Mouse (Mus musculus) heart, embryonic 12.5 days (tissue): Measurements from ENCODE around the gene Carhsp1. TPM values are rescaled to one million over a fixed set of nuclear protein-coding genes. Genes with fewer than 3 reads are reported as not detected.

ENCODE experiments used
- ATAC-seq: fragments of 200-750 bp; cut with Nextera tagmentation; 2 replicates; pipeline ENCODE4 v1.8.0; 2017; ENCODE audit warnings: moderate TSS enrichment, moderate library complexity; ENCODE audit not compliant: insufficient number of reproducible peaks, low FRiP score
- H3K27ac ChIP-seq: fragments of 300-500 bp; sonication (generic); 2 replicates; pipeline ENCODE4 v1.5.1; 2016; ENCODE audit warnings: mild to moderate bottlenecking, moderate library complexity; ENCODE audit not compliant: poor library complexity, severe bottlenecking
- H3K27me3 ChIP-seq: fragments of 300-500 bp; sonication (generic); replicated peaks from 2 replicates; pipeline ENCODE4 v1.6.1; 2016; ENCODE audit warnings: mild to moderate bottlenecking, moderate library complexity
- H3K36me3 ChIP-seq: fragments of 300-500 bp; sonication (generic); 2 replicates; pipeline ENCODE4 v1.6.1; 2016; ENCODE audit warnings: mild to moderate bottlenecking, moderate library complexity
- H3K4me1 ChIP-seq: fragments of 300-500 bp; sonication (generic); replicated peaks from 2 replicates; pipeline ENCODE4 v1.6.1; 2016; ENCODE audit warnings: mild to moderate bottlenecking
- H3K4me2 ChIP-seq: fragments of 300-500 bp; sonication (generic); 2 replicates; pipeline ENCODE4 v1.6.1; 2016; ENCODE audit warnings: mild to moderate bottlenecking, moderate library complexity
- H3K4me3 ChIP-seq: fragments of 300-500 bp; sonication (generic); 2 replicates; pipeline ENCODE4 v1.5.1; 2016; ENCODE audit warnings: mild to moderate bottlenecking
- H3K9ac ChIP-seq: fragments of 300-500 bp; sonication (generic); 2 replicates; pipeline ENCODE4 v1.6.1; 2016; ENCODE audit warnings: mild to moderate bottlenecking, moderate library complexity
- H3K9me3 ChIP-seq: fragments of 300-500 bp; sonication (generic); replicated peaks from 2 replicates; pipeline ENCODE4 v1.6.1; 2016; ENCODE audit warnings: mild to moderate bottlenecking, moderate library complexity
- WGBS: fragments of 180-500 bp; shearing (Covaris S2); methylation state at CpG from one replicate; pipeline ENCODE4 v1.1.7; 2016; 5-methylcytosine and 5-hydroxymethylcytosine counted together
- polyA plus RNA-seq: library from polyadenylated mRNA; unstranded; fragments of >200 nt; fragmentation: Nextera tagmentation; extraction: Ambion mirVana; gene quantifications from 2 replicates; pipeline ENCODE4 v1.2.1, GENCODE M21; 2016

Carhsp1 gene
- polyA plus RNA-seq = 95.8 and 102 TPM in 2 replicates

DNA sequence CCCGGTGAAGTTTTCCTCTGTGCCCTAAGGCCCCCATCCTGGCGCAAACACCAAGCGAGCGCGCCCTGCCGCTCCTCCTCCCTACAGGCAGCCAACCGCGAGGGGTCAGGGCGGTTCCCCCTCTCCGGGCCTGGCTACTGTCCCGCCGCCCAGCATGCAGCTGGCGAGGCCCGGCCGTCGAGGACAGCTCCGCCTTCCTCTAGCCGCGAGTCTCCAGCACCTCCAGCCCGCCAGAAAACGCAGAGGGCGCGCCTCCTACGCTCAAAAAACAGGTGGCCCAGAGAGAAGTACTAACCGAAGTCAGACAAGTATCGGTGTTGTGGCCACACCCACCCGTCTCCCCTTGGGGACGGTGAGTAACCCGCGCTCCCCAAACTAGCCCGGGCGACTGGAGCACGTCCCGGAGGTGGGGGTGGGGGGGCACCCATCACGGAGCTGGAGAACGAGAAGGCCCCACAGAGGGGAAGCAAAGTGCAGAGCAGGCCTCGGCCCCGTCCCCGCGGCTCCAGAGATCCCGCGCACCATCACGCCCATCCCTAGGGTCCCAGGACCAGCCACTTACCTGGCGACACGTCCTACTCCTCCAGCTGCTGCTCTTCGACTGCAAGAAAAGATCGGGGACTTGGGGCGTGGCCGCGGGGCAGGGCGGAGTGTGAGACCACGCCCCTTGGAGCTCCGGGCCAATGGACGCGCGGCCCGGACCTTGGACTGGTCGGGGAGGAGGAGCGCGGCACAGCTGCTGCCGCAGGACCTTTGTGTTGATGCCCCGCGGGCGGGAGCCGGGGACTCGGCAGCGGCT is at the start of gene Carhsp1:
TSS of gene Carhsp1 (minus strand) at position 605 of the 799 bp plus-strand sequence.
- ATAC-seq = peak; percentile 93
- under 1% methylated on average over 67 of the region's 67 CpGs for WGBS
- H3K4me3 ChIP-seq = peak within 1 kb of the TSS; percentile 78
- H3K27ac ChIP-seq = peak within 1 kb of the TSS; percentile 77
- H3K27me3 ChIP-seq = no peaks in the 10 kb centered on the region
- no peaks in the 10 kb centered on the region for H3K36me3 ChIP-seq
- no peaks in the 10 kb centered on the region for H3K9me3 ChIP-seq
- peak within 1 kb of the TSS; percentile 82 for H3K9ac ChIP-seq
- peak within 1 kb of the TSS; percentile 89 for H3K4me2 ChIP-seq
- peaks cover 48% of the 10 kb centered on the region for H3K4me1 ChIP-seq

DNA sequence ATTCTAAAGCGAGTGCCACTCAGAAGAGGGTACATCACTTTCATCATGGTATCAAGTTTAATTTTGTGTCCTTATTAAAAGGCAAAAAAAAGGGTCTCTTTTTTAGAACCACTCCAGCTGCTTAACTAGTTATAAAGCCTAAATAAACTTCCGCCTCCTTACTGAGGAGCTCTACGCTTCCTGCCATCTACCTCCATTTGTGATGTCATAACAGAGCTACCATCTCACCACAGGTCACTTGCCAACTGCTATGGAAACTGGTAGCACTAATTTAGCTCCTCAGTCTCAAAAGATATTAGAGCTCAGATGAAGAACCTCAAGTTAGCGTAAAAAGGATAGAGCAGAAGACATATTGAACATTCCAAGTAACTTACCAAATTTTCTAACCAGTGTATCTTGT is 48.5 kb upstream of the Carhsp1 start:
- no peak overlapping the region for H3K27ac ChIP-seq
- peaks cover 10% of the 10 kb centered on the region for H3K36me3 ChIP-seq
- H3K9ac ChIP-seq = no peak overlapping the region
- WGBS = 93% methylated on average over 4 of the region's 4 CpGs
- H3K27me3 ChIP-seq = no peaks in the 10 kb centered on the region
- H3K4me2 ChIP-seq = no peak overlapping the region
- ATAC-seq = no peak
- peaks cover 32% of the 10 kb centered on the region for H3K4me1 ChIP-seq
- H3K4me3 ChIP-seq = no peak overlapping the region
- H3K9me3 ChIP-seq = no peaks in the 10 kb centered on the region

- ATAC-seq = no peak
- Histone ChIP-seq H3K9me3 (no peaks in the 10 kb centered on the region), H3K4me2 (no peak overlapping the region), H3K4me3 (no peak overlapping the region), H3K4me1 (peaks cover 37% of the 10 kb centered on the region), H3K27me3 (no peaks in the 10 kb centered on the region), H3K36me3 (peaks cover 32% of the 10 kb centered on the region), H3K9ac (no peak overlapping the region), H3K27ac (no peak overlapping the region)
- WGBS = 95% methylated on average over 10 of the region's 10 CpGs
These were observed 45.8 kb upstream of the Carhsp1 start for GRCm38 (mm10) chr16:8717744-8718143.

DNA sequence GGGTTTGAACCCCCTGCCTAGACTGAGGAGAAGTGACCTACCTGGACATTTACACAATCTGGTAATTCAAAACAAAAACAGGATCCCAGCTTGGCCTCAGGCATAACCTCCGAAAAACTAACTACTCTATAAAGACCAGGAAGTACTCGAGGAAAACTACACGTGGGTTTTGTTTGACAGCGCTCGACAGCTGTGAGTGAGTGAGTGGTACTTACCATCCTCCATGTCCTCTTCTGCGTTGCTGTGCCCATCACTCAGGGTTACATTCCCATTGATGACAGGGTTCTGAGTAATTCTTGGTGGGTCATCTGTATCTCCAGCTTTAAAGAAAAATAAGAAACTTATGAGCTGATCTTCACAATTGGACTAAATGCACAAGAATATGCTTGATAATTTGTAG is 44.3 kb upstream of the Carhsp1 start:
- Histone ChIP-seq H3K36me3 (peaks cover 46% of the 10 kb centered on the region), H3K27me3 (no peaks in the 10 kb centered on the region), H3K27ac (no peak overlapping the region), H3K4me3 (no peak overlapping the region), H3K4me2 (no peak overlapping the region), H3K9me3 (no peaks in the 10 kb centered on the region), H3K4me1 (peaks cover 38% of the 10 kb centered on the region), H3K9ac (no peak overlapping the region)
- WGBS = 68% methylated on average over 6 of the region's 6 CpGs
- ATAC-seq = no peak

DNA sequence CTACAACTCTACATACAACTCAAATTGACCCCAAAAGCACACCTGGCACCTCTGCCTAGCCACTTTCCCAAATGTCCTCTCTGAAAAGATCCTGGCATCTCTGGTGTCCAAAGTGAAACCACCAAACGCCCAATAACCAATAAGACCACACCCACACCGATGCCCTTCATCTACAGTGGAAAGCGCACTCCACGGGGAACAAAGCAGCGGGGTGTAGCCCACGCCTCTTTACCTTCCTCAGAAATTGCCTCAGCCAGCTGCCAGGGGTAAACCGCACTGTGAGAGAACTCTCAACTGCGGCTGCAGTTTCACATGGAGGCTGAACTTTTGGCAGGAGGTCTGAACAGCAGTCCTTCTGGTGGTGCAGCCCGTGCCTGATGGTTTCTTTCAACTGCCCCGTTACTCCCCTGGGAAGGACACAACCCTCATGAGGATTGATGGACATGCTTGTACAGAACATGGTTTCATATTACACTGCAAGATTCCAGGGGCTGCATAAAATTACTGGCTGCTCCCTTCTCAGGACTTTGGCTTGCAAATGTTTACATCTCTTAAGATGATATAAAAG is 43.6 kb upstream of the Carhsp1 start:
- peaks cover 53% of the 10 kb centered on the region for H3K36me3 ChIP-seq
- H3K9me3 ChIP-seq = no peaks in the 10 kb centered on the region
- WGBS = 82% methylated on average over 10 of the region's 10 CpGs
- no peak overlapping the region for H3K9ac ChIP-seq
- peaks cover 38% of the 10 kb centered on the region for H3K4me1 ChIP-seq
- no peaks in the 10 kb centered on the region for H3K27me3 ChIP-seq
- H3K27ac ChIP-seq = no peak overlapping the region
- H3K4me3 ChIP-seq = no peak overlapping the region
- ATAC-seq = no peak
- H3K4me2 ChIP-seq = no peak overlapping the region

GRCm38 (mm10) chr16:8714851-8715250 is 42.9 kb upstream of the Carhsp1 start:
- Histone ChIP-seq H3K27me3 (no peaks in the 10 kb centered on the region), H3K4me3 (no peak overlapping the region), H3K9me3 (no peaks in the 10 kb centered on the region), H3K27ac (no peak overlapping the region), H3K36me3 (peaks cover 61% of the 10 kb centered on the region), H3K9ac (no peak overlapping the region), H3K4me1 (peaks cover 31% of the 10 kb centered on the region), H3K4me2 (no peak overlapping the region)
- WGBS = 90% methylated on average over 5 of the region's 5 CpGs
- ATAC-seq = no peak

- no peak overlapping the region for H3K4me2 ChIP-seq
- no peak overlapping the region for H3K27ac ChIP-seq
- no peaks in the 10 kb centered on the region for H3K27me3 ChIP-seq
- H3K9ac ChIP-seq = no peak overlapping the region
- no peaks in the 10 kb centered on the region for H3K9me3 ChIP-seq
- 83% methylated on average over 9 of the region's 9 CpGs for WGBS
- no peak overlapping the region for H3K4me3 ChIP-seq
- no peak for ATAC-seq
- peaks cover 89% of the 10 kb centered on the region for H3K36me3 ChIP-seq
- peaks cover 18% of the 10 kb centered on the region for H3K4me1 ChIP-seq
These were observed 40.0 kb upstream of the Carhsp1 start for GRCm38 (mm10) chr16:8711998-8712397.

DNA sequence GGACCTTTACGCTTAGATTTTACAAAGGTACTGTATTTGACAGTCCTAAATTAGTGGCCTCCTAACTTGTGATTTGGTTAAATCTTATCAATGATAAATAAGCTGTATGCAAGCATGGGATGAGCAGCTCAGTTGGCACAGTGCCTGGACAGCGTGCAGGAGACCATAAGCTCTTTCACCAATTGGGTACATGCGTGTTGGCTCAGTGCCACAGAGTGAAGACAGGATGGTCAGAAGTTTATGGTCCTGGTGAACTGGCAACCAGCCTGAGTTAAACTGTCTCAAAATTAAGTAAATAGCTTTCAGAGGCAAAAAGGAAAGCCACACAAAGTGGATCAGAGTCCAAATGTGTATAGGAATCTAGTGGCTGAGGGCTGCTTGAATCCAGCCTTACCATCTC is 28.6 kb upstream of the Carhsp1 start:
- ATAC-seq = no peak
- H3K4me1 ChIP-seq = no peaks in the 10 kb centered on the region
- peaks cover 90% of the 10 kb centered on the region for H3K36me3 ChIP-seq
- no peaks in the 10 kb centered on the region for H3K27me3 ChIP-seq
- H3K9me3 ChIP-seq = no peaks in the 10 kb centered on the region
- no peak overlapping the region for H3K9ac ChIP-seq
- H3K4me2 ChIP-seq = no peak overlapping the region
- no peak overlapping the region for H3K4me3 ChIP-seq
- H3K27ac ChIP-seq = no peak overlapping the region
- 92% methylated on average over 3 of the region's 3 CpGs for WGBS

DNA sequence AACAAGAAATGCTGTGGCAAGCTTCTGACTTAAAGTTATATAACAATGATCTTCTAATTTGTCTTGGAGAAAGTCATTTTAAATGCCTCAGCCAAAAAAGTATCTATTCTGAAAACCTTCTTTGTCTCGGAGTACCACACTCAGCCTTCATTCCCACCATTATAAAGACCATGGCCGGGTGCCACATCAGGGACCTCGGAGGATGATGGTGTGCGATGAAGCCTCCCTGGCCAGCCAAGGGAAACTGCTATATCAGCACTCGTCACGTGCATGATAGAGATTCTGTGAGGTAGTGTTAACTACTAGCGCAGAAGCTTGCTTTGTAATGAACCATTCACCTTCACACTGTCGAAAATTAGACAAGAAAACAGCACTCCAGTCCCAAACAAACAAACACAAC is 27.6 kb upstream of the Carhsp1 start:
- Histone ChIP-seq H3K36me3 (peaks cover 92% of the 10 kb centered on the region), H3K27me3 (no peaks in the 10 kb centered on the region), H3K4me3 (no peak overlapping the region), H3K27ac (no peak overlapping the region), H3K4me2 (no peak overlapping the region), H3K4me1 (no peaks in the 10 kb centered on the region), H3K9me3 (no peaks in the 10 kb centered on the region), H3K9ac (no peak overlapping the region)
- no peak for ATAC-seq
- WGBS = 82% methylated on average over 8 of the region's 8 CpGs

DNA sequence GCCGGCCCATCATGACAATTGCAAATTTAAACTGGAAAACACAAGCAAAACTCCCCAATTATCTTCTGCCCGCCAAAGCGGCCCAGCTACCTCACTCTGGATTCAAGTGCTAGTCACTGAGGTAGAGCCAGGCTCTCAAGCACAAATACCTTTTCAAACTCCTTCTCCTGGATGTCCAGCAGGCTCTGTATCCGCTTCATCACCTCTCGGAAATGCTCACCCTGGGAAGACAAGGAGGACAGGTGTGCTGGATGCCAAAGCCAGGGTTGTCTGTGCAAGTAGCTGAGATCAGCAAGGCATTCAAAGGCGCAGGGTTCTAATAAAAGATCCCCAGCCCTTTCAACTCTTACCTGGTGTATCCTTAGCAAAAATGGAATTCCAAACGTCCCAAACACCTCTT is 19.3 kb upstream of the Carhsp1 start:
- 92% methylated on average over 7 of the region's 7 CpGs for WGBS
- H3K4me1 ChIP-seq = peaks cover 9% of the 10 kb centered on the region
- no peak overlapping the region for H3K4me3 ChIP-seq
- H3K27me3 ChIP-seq = no peaks in the 10 kb centered on the region
- H3K4me2 ChIP-seq = no peak overlapping the region
- H3K9ac ChIP-seq = no peak overlapping the region
- ATAC-seq = no peak
- H3K36me3 ChIP-seq = peaks cover 77% of the 10 kb centered on the region
- H3K27ac ChIP-seq = no peak overlapping the region
- no peaks in the 10 kb centered on the region for H3K9me3 ChIP-seq

DNA sequence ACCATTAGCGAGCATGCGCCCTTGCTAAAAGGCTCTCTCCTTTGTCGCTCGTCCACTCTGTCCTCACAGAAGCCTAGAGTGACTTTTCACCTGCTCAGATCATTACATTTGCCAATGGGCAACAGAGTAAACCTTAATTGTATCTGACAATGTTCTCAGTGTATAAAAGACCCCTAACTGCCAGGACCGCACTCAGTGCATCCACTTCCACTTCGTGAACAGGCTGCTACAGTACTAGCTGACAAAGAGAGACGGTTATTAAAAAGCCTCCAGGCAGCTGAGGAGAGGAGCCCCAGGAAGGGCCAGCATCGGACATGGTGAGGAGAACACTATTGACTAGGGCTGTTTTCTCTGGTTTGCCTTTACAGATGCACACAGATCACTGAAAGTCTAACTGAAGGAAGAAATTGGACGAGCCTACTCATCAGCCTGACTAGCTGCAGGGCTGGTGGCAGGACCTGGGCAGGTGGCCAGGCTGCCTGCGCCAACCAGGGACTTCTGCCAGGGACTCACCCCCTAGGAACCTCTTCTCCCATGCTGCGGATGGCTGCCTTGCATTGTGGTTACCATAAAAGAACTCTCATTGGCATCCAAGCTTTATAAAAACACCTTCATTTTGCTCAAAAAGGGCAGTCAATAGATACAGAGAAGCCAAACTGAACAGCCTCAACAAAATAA is 18.2 kb upstream of the Carhsp1 start:
- Histone ChIP-seq H3K4me2 (no peak overlapping the region), H3K9me3 (no peaks in the 10 kb centered on the region), H3K4me3 (no peak overlapping the region), H3K9ac (no peak overlapping the region), H3K36me3 (peaks cover 74% of the 10 kb centered on the region), H3K27ac (no peak overlapping the region), H3K27me3 (no peaks in the 10 kb centered on the region), H3K4me1 (peaks cover 12% of the 10 kb centered on the region)
- 92% methylated on average over 11 of the region's 11 CpGs for WGBS
- no peak for ATAC-seq
